Mouse (Mus musculus) brown adipose tissue, adult 24 weeks (tissue): ENCODE results near the gene Robo1. TPM values are rescaled to one million over a fixed set of nuclear protein-coding genes. Genes with fewer than 3 reads are reported as not detected.

ENCODE experiments used
- H3K27ac ChIP-seq: fragments of 200-500 bp; replicated peaks from 2 replicates; pipeline ENCODE4 v1.5.1; 2012; ENCODE audit warnings: low read depth, mild to moderate bottlenecking, low read length
- H3K4me1 ChIP-seq: fragments of 200-500 bp; 2 replicates; pipeline ENCODE4 v1.6.1; 2012; ENCODE audit warnings: low read length, mixed read lengths; ENCODE audit not compliant: control insufficient read depth, insufficient read depth, insufficient read length
- H3K4me3 ChIP-seq: fragments of 200-500 bp; 2 replicates; pipeline ENCODE4 v1.5.1; 2012; ENCODE audit warnings: low read depth, mild to moderate bottlenecking, low read length, moderate library complexity; ENCODE audit not compliant: insufficient read depth
- polyA plus RNA-seq: library from polyadenylated mRNA; stranded (reverse); fragments of >200 nt; gene quantifications from 2 replicates; pipeline ENCODE4 v1.2.4, GENCODE M21; 2012; ENCODE audit not compliant: missing spikeins, insufficient read depth, insufficient read length

The Robo1 gene
- polyA plus RNA-seq, 1 experiment: 0.63 TPM

- H3K4me3 ChIP-seq: no peak overlapping the region
- H3K27ac ChIP-seq: no peak overlapping the region
- no peaks in the 10 kb centered on the region for H3K4me1 ChIP-seq
These were observed 464.9 kb downstream of the Robo1 start for GRCm38 (mm10) chr16:72773034-72773433.

- Histone ChIP-seq H3K27ac (no peak overlapping the region), H3K4me3 (no peak overlapping the region), H3K4me1 (no peaks in the 10 kb centered on the region)
These were observed 470.4 kb downstream of the Robo1 start for GRCm38 (mm10) chr16:72778520-72778919.

- no peak overlapping the region for H3K4me3 ChIP-seq
- no peak overlapping the region for H3K27ac ChIP-seq
- H3K4me1 ChIP-seq: no peaks in the 10 kb centered on the region
These were observed 474.1 kb downstream of the Robo1 start for GRCm38 (mm10) chr16:72782171-72782570.

GRCm38 (mm10) chr16:72786079-72786478 lies 478.0 kb downstream of the Robo1 start:
- no peaks in the 10 kb centered on the region for H3K4me1 ChIP-seq
- no peak overlapping the region for H3K27ac ChIP-seq
- H3K4me3 ChIP-seq: no peak overlapping the region

- Histone ChIP-seq H3K4me1 (no peaks in the 10 kb centered on the region), H3K27ac (no peak overlapping the region), H3K4me3 (no peak overlapping the region)
These were observed 478.5 kb downstream of the Robo1 start for GRCm38 (mm10) chr16:72786636-72787035.

GRCm38 (mm10) chr16:72788017-72788416 lies 479.9 kb downstream of the Robo1 start:
- no peak overlapping the region for H3K27ac ChIP-seq
- H3K4me1 ChIP-seq: no peaks in the 10 kb centered on the region
- H3K4me3 ChIP-seq: no peak overlapping the region

GRCm38 (mm10) chr16:72791181-72791705 lies 483.1 kb downstream of the Robo1 start:
- Histone ChIP-seq H3K27ac (no peak overlapping the region), H3K4me1 (no peaks in the 10 kb centered on the region), H3K4me3 (no peak overlapping the region)

GRCm38 (mm10) chr16:72794692-72795378 lies 486.7 kb downstream of the Robo1 start:
- no peak overlapping the region for H3K4me3 ChIP-seq
- H3K27ac ChIP-seq: no peak overlapping the region
- no peaks in the 10 kb centered on the region for H3K4me1 ChIP-seq

- no peak overlapping the region for H3K27ac ChIP-seq
- H3K4me1 ChIP-seq: no peaks in the 10 kb centered on the region
- H3K4me3 ChIP-seq: no peak overlapping the region
These were observed 487.2 kb downstream of the Robo1 start for GRCm38 (mm10) chr16:72795379-72795712.

GRCm38 (mm10) chr16:72798405-72798949 lies 490.4 kb downstream of the Robo1 start:
- no peak overlapping the region for H3K27ac ChIP-seq
- H3K4me3 ChIP-seq: no peak overlapping the region
- no peaks in the 10 kb centered on the region for H3K4me1 ChIP-seq

GRCm38 (mm10) chr16:72800121-72800749 lies 492.1 kb downstream of the Robo1 start:
- no peaks in the 10 kb centered on the region for H3K4me1 ChIP-seq
- 0 out of 2 replicates have a peak overlapping the region, but pooled peaks have one; percentile 8 for H3K4me3 ChIP-seq
- no peak overlapping the region for H3K27ac ChIP-seq

- Histone ChIP-seq H3K27ac (no peak overlapping the region), H3K4me3 (no peak overlapping the region), H3K4me1 (no peaks in the 10 kb centered on the region)
These were observed 492.7 kb downstream of the Robo1 start for GRCm38 (mm10) chr16:72800788-72801187.

GRCm38 (mm10) chr16:72808351-72808750 lies 500.2 kb downstream of the Robo1 start:
- Histone ChIP-seq H3K27ac (no peak overlapping the region), H3K4me3 (peak overlapping the region; percentile 38), H3K4me1 (no peaks in the 10 kb centered on the region)

GRCm38 (mm10) chr16:72810942-72811341 lies 502.8 kb downstream of the Robo1 start:
- H3K4me3 ChIP-seq: no peak overlapping the region
- no peaks in the 10 kb centered on the region for H3K4me1 ChIP-seq

GRCm38 (mm10) chr16:72811494-72811893 lies 503.4 kb downstream of the Robo1 start:
- no peak overlapping the region for H3K27ac ChIP-seq
- H3K4me3 ChIP-seq: no peak overlapping the region
- no peaks in the 10 kb centered on the region for H3K4me1 ChIP-seq

More at GRCm38 (mm10) chr16:72810942-72811341, 502.8 kb downstream of the Robo1 start:
- no peak overlapping the region for H3K27ac ChIP-seq

GRCm38 (mm10) chr16:72811908-72812307 lies 503.8 kb downstream of the Robo1 start:
- H3K4me1 ChIP-seq: no peaks in the 10 kb centered on the region
- no peak overlapping the region for H3K4me3 ChIP-seq
- no peak overlapping the region for H3K27ac ChIP-seq
